Mouse (Mus musculus) CD4-positive, CD25-positive, alpha-beta regulatory T cell, adult 2 months (primary cell): Measurements from ENCODE around the gene Apobec4.
A peak's percentile ranks its signal among the peaks of the same experiment; 100 is the strongest.
"Not testable (repeated sequence)": the region's sequence is repeated elsewhere in the genome, so short reads cannot be mapped to it uniquely, and the experiment has no call there.

ENCODE experiments used
- DNase-seq: peaks from one replicate; pipeline ENCODE4 v3.0.0-alpha.2; 2012; ENCODE audit warnings: low read depth, low spot score

Apobec4 gene

GRCm38 (mm10) chr1:152766804-152767748 is 16.7 kb downstream of the Apobec4 start:
- peak; percentile 41 for DNase-seq

GRCm38 (mm10) chr1:152767749-152768488 is 17.6 kb downstream of the Apobec4 start:
- DNase-seq, result peak; percentile 90

GRCm38 (mm10) chr1:152771016-152771415 is 20.7 kb downstream of the Apobec4 start:
- no peak for DNase-seq

GRCm38 (mm10) chr1:152774601-152775000 is 24.2 kb downstream of the Apobec4 start:
- not testable (repeated sequence) for DNase-seq

- peak; percentile 75 for DNase-seq
Measured at GRCm38 (mm10) chr1:152779071-152779737, 28.9 kb downstream of the Apobec4 start.

GRCm38 (mm10) chr1:152784620-152785019 is 34.3 kb downstream of the Apobec4 start:
- no peak for DNase-seq

- not testable (repeated sequence) for DNase-seq
Measured at GRCm38 (mm10) chr1:152785446-152785845, 35.1 kb downstream of the Apobec4 start.

- no peak for DNase-seq
Measured at GRCm38 (mm10) chr1:152786953-152787352, 36.6 kb downstream of the Apobec4 start.

GRCm38 (mm10) chr1:152788121-152788660 is 37.8 kb downstream of the Apobec4 start:
- DNase-seq, result no peak

- peak; percentile 51 for DNase-seq
Measured at GRCm38 (mm10) chr1:152790254-152790653, 39.9 kb downstream of the Apobec4 start.

- no peak for DNase-seq
Measured at GRCm38 (mm10) chr1:152790821-152791220, 40.5 kb downstream of the Apobec4 start.

GRCm38 (mm10) chr1:152791269-152791668 is 40.9 kb downstream of the Apobec4 start:
- DNase-seq, result no peak

GRCm38 (mm10) chr1:152792736-152793494 is 42.6 kb downstream of the Apobec4 start:
- DNase-seq, result no peak

GRCm38 (mm10) chr1:152793495-152794130 is 43.3 kb downstream of the Apobec4 start:
- DNase-seq, result no peak

GRCm38 (mm10) chr1:152795688-152796255 is 45.4 kb downstream of the Apobec4 start:
- no peak for DNase-seq

- DNase-seq, result no peak
Measured at GRCm38 (mm10) chr1:152796683-152797263, 46.4 kb downstream of the Apobec4 start.

GRCm38 (mm10) chr1:152798125-152798524 is 47.8 kb downstream of the Apobec4 start:
- no peak for DNase-seq

- no peak for DNase-seq
Measured at GRCm38 (mm10) chr1:152799897-152800296, 49.5 kb downstream of the Apobec4 start, which contains the start of gene Ncf2. Gene Ncf2 (plus strand): TSS chr1:152800194.

GRCm38 (mm10) chr1:152800633-152801176 is 50.4 kb downstream of the Apobec4 start:
- no peak for DNase-seq
